Mouse (Mus musculus) spleen, postnatal 4 days (tissue): ENCODE data around the gene Prr19.
"Not testable (repeated sequence)": the region's sequence is repeated elsewhere in the genome, so short reads cannot be mapped to it uniquely, and the experiment has no call there.

ENCODE experiments used
- DNase-seq, 2 experiments: peaks; one replicate each; pipeline ENCODE4 v3.0.0; 2022; ENCODE audit warnings: low spot score in 2 of 2

Prr19 gene

DNA sequence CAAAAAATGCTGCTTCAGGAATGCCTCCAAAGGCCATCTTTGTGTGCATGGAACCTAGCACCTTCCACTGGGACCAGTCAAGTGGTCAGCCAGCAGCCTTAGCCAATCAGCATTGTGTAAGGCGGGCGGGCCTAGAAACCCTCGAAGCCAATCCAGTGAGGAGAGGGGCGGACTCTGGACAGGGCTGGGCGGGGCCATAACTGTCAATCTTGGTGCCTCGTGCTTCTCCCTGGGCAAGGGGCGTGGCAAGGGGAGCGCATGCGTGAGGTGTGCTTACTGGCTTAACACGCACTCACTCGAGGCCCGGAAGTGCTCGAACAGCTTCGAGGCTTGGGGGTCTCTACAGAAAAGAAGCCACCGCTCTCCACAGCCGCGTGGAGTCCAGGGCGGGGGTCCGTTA, at the start of gene Prr19:
TSS of gene Prr19 (plus strand) at position 349 of the 400 bp plus-strand sequence.
- peak in 1 of 2 experiments; percentile 66 for DNase-seq

DNA sequence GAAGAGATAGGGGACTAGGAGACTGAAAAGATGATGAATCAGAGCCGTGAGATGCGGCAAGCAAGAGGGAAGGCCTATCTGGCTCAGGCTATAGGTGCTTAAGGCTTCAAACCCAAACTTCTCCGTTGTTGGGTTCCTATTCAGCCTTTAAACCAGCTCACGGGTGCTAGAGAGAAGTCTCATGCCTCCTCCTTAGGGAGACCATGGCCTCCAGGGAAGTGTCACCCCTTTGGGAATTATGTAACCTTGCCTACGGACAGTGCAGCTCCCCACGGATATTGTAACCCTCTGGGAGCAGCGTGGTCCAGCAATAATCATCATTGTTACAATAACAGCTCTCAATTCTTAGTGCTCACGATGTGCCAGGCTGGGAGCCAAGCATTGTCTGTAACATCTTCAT, 49.4 kb upstream of the Prr19 start:
- DNase-seq: no peak

DNA sequence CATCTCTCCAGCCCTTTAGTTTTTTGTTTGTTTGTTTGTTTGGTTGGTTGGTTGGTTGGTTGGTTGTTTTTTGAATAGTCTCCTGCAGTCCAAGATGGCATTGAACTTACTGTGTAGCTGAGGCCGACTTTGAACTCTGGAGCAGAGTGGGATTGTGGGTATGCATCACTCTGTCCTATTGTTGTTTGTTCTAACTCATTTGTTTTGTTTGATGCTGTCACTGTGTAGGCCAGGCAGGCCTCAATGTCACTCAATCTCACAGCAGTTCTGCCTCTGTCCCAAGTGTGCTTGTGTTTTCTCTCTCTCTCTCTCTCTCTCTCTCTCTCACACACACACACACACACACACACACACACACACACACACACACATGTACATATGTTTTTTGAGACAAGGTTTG, 39.3 kb upstream of the Prr19 start:
- no peak for DNase-seq

DNA sequence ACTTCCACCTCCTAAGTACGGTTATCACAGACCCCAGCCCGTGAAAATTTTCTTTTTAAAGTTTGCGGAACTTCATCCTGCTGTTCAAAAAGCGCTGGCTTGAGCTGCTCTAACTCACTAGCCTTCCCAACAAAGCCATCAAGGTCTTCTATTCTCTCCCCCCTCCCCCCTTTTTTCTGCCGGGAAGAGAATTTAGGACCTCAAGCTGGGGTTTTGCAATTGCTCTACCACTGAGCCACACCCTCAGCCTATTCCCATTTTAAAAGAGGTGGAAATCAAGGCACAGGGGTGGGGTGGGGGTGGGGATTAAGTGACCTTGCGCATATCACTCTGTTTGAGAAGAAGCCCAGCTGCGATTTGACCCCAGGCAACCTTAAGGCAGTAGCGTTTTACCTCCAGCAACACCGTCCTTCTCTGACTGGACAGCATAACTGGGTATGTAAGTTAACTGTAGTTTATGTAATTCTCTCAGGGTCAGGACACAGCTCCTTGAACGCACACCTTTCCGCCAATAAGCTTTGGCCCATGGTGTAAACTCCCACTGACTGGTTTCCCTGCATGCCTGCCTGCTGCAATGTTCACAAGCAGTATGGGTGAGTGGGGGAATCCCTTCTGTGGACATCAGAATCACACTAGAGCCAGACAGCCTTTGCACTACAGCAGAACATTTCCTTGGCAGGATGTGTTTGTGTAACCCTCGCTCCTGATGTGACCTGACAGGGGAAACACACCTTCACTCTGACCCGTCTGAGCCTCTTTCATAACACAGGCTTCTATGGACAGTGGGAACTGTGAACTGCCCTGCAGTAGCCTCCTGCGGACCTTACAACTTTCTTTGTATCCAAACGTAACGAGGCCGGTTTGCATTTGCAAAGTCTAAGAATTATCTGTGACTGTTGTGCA, 37.0 kb upstream of the Prr19 start:
- no peak for DNase-seq

DNA sequence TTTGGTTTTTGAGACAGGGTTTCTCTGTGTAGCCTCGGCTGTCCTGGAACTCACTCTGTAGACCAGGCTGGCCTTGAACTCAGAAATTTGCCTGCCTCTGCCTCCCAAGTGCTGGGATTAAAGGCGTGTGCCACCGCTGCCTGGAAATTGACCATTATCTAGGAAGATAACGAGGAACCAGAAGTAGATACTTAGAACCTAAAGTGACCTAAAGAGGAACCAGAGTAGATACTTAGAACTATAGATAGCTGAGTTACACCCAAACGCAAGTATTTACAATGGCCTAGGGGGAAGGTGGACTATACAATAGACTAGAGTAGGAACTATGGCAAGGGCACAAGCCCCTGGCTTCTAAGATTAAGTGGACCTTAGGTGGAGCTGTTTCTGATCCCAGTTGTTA, 35.5 kb upstream of the Prr19 start:
- not testable (repeated sequence) for DNase-seq

DNA sequence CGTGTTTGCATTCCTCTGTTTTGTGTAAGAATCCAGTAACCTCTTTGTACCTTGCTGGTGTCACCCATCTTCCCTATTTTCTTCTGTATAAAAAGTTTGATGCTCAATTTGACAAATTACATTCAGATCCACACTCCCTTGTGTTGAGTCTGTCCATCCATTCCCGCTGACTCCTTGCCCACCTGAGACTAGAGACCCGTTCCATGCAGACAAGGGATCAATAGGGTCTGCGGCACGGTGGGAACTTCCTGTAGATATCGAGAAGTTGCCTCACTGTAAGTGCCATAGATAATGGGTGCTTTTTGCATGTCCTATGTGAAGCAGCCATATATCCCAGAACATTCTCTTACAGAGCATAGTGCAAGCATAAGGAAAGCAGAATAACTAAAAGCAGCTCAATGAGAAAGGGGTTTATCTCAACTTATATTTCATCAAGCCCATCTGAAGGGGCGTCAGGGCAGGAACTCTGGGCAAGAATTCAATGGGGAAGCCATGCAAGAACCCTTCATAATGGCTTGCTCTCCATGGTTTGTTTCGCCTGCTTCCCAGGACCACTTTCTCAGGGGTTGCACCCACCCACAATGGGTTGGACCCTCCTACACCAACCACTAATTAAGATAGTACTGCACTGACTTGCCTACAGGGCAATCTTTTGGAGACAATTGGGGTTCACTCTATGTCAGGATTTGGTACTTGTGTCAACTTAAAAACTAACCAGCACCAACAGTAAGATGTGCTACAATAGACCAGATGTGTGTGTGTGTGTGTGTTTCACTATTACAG, 34.8 kb upstream of the Prr19 start:
- DNase-seq: no peak

DNA sequence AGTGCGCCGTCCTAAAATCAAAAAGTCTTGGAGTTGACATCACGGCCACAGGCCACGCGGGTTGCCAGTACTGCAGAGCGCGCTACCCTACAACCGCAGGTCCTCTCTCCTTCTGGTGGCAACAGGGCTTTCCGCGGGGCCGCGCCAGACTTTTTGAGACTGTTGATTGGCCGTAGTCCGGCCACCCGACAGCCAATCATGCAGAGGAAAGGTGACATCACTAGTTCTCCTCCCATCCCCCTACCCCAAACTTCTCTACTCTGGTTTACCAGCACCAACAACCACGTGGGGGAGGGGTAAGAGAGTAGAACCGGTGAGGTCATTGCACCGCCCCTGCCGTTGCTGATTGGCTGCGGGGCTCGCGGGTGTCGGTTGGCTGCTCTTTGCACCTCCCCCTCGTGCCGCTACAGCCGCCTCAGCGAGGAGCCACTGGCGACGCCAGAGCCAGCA, 33.9 kb upstream of the Prr19 start, which contains the start of gene Cic:
TSS of gene Cic (plus strand) at position 404 of the 450 bp plus-strand sequence.
- peak; percentile 95 to 96 for DNase-seq

DNA sequence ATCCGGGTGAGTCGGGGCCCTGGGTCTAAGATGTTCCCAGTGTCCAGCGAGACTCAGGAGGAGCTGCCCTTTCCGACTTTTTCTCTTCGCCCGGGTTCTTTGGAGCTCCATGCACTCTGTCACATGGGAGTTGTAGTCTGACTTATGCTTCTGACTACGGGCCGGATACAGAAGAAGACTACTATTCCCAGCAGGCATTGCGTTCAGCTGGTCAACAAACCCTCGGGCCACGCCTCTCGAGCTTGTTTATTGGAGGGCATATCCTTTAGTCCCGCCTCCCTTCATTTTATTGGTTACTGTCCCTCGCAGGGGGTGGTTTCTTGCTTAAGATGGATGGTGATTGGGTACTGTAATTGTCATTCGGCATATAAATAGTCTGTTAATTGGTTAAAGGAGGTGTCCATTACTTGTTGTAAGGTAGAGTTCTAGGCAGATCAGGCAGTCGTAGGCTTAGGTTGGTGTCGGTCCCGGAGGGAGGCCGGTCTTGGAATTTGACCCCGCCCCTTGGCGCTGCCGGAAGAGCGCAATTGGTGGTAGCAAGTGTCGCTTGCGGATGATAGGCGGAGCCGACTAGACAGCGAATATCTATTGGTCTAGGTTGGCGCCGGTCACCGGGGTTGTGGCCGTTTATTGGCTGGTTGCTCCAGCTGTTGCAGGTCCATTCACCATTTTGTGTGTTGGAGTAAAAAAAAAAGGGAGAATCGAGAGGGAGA, 33.3 kb upstream of the Prr19 start:
- peak; percentile 98 for DNase-seq

DNA sequence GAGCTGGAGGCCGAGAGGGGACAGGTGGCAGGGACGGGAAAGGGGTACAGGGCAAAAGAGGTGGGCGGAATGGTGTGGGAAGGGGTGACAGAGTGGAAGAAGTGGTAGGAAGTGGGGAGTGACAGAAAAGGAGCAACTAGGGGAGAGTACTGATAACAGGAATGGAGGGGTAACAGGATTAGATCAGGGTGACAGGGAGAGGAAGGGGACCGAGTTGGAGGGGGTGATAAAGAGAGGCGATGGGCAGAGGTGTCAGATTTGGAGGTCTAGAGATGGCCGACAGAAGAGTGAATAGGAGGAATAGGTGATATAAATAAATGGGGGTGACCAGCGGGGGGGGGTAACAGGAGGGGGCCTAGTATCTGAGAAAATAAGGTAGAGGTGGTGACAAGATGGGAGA, 32.6 kb upstream of the Prr19 start:
- DNase-seq: no peak

DNA sequence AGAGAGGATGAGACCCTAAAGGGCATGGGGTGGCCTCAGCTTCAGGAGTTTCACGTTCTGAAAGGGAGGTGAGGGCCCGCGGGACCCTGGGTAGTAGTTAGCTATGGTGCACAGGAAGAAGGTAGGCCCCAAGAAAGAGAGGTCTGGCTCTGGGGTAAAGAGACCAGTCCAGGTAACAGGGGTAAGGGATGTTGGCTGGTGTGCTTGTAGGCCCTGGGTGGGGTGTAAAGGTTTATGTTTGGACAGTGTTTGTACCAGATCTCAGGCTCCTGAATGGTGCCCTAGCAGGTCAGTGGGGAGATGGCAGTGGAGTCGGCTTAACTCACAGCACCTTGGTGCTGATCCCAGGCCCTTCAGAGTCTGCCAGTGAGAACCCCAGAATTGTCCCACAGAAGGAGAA, 32.2 kb upstream of the Prr19 start:
- peak; percentile 19 to 70 for DNase-seq

DNA sequence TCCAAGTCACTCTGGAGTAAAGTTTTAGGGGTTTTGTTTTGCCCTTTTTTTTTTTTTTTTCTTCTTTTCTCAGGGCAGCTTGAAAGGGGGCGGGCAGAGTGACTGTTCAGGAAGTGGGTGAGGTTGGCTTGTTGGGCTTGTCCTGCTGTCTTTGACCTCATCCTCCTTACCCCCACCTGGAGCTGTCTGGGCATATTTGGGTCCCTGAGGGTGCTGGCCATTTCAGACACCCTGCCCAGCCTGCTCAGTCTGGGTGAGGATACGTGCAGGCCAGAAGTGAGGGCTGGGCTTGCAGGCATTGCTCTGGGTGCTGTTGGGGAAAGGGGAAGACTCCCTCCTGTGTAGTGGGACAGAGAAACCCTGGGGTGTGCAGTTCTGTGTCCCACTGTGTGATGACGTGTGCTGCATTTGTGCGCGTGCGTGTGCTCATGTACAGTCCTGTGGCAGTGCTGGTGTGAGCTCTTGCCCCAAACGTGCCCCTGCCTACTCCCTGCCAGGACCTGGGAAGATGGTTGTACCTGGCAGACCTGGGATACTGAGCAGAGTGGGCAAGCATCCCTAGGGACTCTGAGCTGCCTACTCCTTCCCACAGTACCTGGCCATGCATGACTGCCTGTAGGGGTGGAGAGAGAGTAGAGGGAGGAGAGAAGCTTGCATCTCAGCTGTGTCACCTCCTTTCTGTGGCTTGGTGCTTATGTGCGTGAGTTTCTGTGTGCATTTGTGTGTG, 31.5 kb upstream of the Prr19 start:
- DNase-seq: peak; percentile 20 to 64

DNA sequence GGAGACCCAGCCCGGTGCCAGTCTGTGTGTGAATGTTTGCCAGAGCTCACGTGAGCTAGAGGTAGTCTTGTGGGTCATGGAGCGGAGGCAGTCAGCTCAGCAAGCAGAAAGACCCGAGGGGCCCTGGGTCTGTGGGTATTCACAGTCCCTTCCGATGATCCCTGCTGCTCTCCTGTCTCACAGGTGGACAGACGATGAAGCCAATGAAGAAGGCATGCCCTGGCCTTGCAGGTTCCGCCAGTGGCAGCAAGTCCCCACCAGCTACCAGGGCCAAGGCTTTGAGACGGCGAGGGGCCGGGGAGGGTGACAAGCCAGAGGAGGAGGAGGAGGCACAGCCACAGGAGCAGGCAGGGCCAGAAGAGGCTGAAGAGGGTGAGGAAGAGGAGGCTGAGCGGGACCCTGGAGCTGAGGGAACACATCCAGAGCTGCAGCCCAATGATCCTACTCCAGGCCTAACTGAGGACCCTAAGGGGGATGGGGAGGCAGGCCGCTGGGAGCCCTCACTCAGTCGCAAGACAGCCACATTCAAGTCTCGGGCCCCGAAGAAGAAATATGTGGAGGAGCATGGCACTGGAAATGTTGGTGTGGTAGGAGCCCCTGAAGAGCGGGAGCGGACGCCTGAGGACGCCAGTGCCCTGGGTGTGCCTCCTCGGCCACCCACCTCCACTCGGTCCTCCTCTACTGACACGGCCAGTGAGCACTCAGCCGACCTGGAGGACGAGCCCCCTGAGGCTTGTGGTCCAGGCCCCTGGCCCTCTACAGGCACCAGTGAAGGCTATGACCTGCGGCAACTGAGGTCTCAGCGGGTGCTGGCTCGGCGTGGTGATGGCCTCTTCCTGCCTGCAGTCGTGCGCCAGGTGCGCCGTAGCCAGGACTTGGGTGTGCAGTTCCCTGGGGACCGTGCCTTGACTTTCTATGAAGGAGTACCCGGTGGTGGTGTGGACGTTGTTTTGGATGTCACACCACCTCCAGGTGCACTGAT, 30.3 kb upstream of the Prr19 start:
- DNase-seq: peak; percentile 20 to 67

DNA sequence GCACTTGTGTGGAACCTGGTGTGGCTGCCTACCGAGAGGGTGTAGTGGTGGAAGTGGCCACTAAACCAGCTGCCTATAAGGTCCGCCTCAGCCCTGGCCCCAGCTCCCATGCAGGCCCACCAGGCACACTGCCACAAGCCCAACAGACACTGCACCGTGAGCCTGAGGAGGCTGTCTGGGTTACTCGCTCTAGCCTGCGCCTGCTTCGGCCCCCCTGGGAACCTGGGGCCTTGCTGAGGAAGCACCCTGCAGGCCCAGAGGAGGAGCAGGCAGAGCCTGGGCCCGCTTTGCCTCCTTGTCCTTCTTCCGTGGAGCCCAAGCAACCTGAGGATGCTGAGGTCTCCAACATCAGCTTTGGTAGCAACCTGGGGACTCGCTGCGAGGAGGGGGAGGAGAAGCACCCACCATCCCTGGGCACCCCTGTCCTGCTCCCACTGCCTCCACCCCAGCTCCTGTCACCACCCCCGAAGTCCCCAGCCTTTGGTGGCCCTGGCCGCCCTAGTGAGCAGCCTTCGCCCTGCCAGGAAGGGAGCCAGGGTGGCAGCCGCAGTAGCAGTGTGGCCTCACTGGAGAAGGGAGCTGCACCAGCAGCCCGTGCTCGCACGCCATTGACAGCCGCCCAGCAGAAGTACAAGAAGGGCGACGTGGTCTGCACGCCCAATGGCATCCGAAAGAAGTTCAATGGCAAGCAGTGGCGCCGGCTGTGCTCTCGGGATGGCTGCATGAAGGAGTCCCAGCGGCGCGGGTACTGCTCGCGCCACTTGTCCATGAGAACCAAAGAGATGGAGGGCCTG, 29.4 kb upstream of the Prr19 start:
- peak; percentile 21 to 66 for DNase-seq

DNA sequence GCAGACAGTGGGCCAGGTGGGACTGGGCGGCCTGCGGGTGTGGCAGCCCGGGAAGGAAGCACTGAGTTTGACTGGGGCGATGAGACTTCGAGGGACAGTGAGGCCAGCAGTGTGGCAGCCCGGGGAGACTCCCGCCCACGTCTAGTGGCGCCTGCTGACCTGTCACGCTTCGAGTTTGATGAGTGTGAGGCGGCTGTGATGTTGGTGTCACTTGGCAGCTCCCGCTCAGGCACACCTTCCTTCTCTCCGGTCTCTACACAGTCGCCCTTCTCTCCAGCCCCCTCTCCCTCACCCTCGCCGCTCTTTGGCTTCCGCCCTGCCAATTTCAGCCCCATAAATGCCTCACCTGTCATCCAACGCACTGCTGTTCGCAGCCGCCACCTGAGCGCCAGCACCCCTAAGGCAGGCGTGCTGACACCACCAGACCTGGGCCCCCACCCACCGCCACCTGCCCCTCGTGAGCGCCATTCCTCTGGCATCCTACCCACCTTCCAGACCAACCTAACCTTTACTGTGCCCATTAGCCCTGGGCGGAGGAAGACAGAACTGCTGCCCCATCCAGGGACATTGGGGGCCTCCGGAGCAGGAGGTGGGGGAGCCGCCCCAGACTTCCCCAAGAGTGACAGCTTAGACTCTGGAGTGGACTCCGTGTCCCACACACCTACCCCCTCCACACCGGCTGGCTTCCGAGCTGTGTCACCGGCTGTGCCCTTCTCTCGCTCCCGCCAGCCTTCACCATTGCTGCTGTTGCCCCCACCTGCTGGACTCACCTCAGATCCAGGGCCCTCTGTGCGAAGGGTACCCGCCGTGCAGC, 28.6 kb upstream of the Prr19 start:
- DNase-seq: peak; percentile 13 to 69

DNA sequence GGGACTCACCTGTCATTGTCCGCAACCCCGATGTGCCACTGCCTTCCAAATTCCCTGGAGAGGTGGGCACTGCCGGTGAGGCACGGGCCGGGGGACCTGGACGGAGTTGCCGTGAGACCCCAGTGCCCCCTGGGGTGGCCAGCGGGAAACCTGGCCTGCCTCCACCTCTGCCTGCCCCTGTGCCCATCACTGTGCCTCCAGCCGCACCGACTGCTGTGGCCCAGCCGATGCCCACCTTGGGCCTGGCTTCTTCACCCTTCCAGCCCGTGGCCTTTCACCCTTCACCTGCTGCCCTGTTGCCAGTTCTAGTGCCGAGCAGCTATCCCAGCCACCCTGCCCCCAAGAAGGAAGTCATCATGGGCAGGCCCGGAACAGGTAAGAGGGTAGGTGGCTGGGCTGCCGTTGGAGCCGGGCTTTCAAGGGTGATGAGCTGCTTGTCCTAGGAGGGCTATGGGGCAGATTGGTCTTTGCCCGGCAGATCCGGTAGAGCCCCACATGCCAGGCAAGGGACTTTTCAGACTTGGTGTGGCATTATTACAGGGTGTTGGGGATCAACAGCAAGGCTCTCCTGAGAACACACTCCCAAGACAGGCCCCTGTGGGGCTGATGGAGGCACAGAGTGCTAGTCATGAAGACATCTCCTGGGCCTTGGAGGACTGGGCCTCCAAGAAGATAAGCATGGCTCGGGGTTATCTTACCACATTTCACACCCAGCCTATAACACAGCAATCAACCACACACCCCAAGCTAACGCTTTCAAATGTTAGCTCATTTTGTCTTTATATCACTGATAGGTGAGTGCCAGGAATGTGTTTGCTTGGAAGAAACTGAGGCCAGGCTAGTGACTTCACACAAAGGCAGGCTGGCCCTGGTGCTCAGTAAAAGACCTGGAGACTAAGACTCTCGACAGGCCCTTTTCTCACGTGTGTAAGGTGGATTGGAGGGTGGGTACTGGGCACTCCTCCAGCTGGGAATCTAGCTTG, 27.7 kb upstream of the Prr19 start:
- peak; percentile 38 to 69 for DNase-seq

DNA sequence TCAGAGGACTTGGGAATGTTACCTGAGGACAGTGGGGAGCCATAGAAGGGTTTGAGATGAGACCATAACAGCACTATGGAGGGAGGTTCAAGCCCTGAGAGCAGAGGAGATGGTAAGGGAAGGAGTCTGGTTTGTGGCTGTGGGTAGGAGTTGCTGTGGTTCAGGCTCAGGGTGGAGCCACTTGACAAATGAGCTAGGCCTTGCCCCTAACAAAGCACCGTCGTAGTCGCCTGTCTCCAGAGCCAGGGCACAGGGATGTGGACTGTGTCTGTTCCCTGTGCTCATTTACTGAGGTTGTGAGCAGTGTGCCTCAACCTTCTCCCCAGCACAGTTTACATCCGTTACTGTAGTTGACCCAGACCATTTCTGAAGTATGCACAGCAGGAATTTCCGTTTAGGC, 26.6 kb upstream of the Prr19 start:
- DNase-seq: peak; percentile 36 to 67

DNA sequence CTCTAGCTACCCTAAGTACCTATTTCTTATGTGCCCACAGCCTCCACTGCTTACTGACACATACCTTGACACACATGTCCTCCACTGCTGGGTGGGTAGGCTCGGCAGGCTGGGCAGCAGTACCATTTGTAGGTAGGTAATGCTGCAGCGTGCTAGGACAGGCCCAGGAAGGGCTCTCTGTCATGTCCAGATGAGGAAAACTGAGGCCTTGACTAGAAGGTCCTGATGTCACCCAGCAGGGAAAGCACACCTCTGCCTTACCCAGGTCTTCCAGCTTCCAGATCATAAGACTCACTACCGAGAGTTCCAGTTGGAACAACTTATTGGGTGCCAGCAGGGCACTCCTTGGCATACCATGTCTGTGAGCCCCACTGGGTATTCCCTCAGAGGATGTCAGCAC, 26.2 kb upstream of the Prr19 start:
- DNase-seq: peak in 1 of 2 experiments; percentile 62
